Mouse (Mus musculus) adrenal gland, postnatal 4 days (tissue): ENCODE measurements around the gene Pawr. TPM values are rescaled to one million over a fixed set of nuclear protein-coding genes. Genes with fewer than 3 reads are reported as not detected.

Source experiments
- DNase-seq, 2 experiments: peaks; one replicate each; pipeline ENCODE4 v3.0.0; 2021 to 2022; ENCODE audit warnings: low spot score in 2 of 2, mixed read lengths in 2 of 2
- long read RNA-seq, 2 experiments: library from polyadenylated mRNA; stranded (forward); transcript quantifications; one replicate each; pipeline ENCODE4 v2.0.0; 2021
- total RNA-seq, 2 experiments: library from RNA; stranded (reverse); gene quantifications; 2 replicates each; pipeline ENCODE4 v1.2.3; 2021

Gene Pawr
- total RNA-seq, result 10 to 100 TPM in 1 of 2 experiments, 1 to 10 TPM in 1; 9.1 to 13.4 TPM
- long read RNA-seq, experiment 1, transcript Pawr-201 (7 exons, 1,745 nt), result major isoform, 8 of 9 reads
- long read RNA-seq, experiment 1, partial matches to known transcripts, result 1 of 9 reads
- long read RNA-seq, experiment 1, other reads (novel, unspliced or antisense), result 0 of 9 reads
- long read RNA-seq, experiment 2, transcript Pawr-201 (7 exons, 1,745 nt), result major isoform, 21 of 29 reads
- long read RNA-seq, experiment 2, partial matches to known transcripts, result 7 of 29 reads
- long read RNA-seq, experiment 2, other reads (novel, unspliced or antisense), result 1 of 29 reads

DNA sequence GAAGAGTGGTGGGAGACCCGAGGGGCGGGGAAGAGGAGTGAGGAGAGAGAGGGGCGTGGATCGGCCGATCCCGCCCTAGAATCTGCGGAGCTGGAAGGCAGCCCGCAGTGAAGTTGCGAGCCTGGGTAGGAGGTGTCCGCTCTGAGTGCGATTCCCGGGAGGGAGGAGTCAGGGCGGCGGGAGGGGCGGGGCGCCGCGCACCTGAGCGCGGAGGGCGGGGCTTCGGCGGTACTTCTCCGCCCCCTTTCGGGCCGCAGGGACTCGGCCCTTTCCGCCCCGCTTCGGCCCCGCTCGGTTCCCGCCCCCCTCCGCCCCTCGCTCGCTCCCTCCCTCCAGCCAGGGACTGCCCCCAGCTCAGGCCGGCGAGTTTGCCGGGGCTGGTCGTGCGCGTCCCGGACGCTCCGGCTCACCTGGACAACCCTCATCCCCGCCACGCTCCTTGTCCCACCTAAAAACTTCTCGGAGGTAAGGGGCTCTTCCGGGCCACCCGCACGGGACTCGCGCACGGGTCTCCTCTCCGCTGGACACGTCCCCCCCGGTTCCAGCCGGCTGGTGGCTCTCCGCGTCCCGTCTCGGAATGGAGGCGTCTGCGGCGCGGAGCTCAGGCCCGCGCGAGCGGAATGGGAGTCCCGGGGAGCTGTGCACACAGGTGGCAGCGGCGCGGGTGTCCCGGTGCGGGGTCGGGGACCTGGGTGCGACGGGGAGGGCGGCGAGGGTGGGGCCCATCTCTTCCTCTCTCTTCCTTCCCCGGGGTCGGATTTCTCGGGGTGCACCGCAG lies at the start of gene Pawr:
Pawr (plus strand) TSS at position 338 of the 778 bp plus-strand sequence.
- DNase-seq, result peak; percentile 38 to 49

DNA sequence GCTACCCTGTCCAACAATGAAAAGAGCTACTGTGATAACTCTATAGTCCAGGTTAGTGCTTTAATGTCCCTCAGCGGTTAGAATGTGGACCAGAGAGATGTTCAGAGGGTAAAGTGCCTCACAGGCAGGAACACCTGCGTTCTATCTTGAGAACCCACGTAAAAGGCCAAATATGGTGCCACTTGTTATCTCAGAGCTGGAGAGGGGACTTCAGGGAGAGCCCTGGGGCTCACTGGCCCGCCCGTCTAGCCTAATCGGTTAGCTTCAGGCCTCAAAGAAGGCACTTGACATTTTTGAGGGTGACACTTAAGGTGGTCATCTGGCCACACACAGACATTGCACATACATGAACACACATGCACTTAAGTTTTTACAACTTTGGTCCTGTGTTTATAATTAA lies 49.6 kb upstream of the Pawr start:
- DNase-seq, result no peak

DNA sequence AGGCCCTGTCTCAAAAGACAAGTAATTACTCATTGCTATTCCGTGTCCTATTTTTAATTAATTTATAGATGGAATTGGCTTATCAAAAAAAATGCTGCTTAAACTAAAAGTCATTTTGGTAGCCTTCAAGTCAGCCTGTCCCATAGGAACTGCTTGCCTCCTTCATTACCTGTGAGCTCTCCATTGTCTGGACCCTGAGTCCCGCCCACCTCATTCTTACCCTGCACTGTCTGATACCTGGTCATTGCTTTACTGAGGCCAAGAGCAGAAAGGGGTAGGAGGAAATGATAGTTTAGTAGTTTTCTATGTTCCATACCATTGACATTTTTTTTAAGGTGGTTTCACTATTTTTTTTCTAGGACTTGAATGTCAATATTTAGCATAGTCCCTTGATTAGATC lies 48.5 kb upstream of the Pawr start:
- DNase-seq, result no peak

DNA sequence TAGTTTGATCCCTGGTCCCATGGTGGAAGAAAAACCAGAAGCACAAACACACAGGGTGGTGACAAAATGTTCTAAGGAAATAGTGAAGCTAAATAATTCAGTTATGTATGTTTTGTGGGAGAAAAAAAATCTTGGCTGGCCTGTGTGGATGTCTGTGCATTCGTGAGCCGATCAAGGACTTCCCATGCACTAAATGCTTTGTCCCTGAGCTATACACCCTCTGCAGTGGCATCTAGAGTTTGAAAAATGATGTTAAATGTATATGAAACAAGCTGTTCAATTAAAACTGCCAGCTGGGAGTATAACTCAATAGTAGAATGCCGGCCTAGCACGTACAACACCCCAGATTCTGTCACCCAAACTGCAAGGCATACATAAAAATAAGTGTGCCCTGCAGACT lies 48.1 kb upstream of the Pawr start:
- DNase-seq, result no peak

DNA sequence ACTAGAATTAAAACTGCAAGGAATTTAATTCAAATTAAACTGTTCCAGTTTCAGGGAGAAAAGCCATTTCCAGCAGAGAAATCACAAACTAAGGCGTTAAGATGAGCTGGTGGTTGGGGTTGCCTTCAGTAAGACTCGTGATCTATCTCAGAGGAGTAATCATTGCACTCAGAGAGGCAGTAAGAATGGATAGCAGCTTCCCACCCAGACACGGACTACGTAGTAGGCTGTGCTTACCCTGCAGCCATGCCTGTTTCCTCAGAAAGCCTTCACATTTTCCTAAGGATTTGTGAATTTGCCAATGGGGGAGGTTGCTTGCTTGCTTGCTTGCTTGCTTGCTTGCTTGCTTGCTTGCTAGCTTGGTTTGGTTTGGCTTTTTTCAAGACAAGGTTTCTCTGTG lies 47.5 kb upstream of the Pawr start:
- no peak for DNase-seq

DNA sequence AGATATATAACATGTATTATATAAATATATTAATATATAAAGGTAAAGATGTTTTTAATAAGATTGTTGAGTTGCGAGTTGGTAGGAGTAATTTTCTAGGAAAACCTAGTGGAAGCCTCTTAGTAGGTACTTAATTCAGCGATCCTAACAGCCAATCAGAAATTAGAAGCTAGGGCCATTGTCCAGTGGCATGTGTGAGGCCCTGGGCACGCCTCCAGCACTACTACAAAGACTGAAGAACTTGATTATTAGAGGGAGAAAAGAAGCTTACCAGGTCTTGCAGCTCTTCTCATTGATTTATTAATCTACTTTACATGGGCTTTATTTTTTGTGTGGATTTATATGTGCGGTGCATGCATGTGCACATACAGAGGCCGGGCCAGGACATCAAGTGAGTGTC lies 46.9 kb upstream of the Pawr start:
- DNase-seq, result no peak

DNA sequence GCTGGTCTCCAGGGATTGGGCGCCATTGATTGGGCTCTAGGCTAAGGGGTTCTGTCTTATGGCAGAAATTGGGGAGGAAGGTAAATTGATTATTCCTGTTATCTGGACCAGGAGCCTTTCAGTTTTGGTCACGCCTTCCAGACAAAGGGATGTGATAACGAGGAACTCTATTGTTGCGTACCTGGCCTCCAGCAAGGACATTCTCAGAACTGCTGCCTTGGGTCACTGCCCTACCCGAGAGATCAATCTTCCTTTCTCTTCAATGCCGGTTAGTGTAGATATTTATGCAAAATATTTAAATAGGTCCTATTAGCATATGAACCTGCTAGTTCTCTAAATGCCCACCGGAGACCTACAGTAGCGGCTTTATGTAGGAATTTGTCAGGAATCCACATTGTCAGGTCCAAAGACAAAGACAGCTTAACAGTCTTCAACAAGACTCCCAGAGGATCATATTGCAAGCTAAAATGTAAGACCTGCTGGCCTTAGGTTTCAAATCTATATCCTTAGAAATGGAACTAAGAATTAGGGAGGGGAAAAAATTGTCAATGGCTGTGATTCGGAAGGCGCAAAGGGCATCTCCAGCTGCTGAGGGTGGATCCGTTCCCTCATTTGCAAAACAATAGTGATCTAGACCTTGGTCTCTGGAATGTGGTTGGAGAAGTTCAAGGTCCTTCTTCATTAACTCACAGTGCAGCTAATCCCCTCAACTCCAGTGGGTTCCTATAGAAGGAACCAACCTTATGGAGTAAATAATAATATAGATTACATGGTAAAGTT lies 45.1 kb upstream of the Pawr start:
- no peak for DNase-seq

DNA sequence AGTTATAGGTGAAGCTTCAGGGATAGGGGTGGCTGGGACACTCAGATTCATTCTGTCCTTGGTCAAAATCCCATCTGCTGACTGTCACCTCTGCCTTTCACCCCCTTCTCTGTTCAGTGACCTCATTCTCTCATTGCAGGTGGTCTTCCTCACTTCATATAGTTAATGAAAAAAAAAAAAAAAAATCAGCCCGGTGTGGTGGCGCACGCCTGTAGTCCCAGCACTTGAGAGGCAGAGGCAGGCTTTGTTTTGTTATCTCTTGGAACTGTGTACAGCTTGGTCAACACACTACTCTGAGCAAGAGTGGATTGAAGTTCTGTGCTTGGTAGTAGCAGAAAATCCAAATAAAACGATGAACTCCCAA lies 44.5 kb upstream of the Pawr start:
- no peak for DNase-seq

DNA sequence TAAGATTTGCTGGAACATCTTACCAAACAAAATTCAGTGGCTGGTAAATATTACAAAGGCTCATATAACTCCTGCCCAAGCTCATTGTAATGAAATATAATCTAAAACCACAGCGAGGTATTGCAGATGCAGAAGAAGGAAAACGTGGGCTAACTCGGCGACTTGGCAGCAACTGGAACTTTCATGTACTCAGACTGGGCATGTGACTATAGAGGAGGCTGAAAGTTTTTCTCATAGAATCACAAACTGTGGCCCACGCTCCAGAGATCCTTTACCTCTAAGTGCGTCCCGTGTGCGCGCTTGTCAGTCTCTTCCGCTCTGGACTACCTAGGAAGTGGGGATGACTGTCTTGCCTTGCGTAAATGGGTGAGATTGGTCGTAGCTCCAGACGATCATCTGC lies 41.9 kb upstream of the Pawr start:
- no peak for DNase-seq

DNA sequence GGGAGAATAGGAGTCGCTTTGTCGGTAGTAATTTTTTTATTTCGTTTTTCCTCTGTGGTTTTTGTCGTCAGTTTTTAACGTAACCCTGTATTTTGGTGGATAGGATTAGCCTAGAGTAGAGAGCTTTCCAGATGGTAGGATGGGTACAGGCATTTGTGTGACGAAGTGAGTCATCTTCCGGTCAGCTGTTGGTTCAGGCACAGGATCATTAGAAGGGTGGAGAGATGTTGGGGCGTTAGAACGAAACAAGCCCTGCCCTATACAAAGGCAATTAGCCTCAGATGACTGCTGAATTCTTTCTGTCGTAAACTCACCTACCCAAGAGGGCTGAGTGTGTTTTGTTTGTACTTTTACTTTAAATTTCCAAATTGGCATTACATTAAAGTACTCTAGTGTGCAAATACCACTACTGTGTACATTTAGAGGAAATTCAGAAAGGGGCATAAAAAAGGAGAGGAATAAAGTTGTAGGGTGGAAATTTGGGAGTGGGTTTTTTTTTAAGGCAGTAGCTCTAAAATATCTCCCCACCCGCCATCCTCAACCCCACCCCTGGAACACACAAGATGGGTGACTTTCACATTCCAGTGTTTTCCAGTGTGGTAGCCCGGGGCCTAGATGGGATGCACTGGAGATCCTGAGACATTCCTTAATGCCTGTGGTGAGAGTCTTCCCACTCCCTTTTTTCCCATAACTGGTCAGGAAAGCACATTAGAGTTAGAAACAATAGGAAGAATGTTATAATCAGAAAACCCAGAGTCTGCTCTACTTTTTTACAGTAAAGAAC lies 40.0 kb upstream of the Pawr start:
- no peak for DNase-seq

DNA sequence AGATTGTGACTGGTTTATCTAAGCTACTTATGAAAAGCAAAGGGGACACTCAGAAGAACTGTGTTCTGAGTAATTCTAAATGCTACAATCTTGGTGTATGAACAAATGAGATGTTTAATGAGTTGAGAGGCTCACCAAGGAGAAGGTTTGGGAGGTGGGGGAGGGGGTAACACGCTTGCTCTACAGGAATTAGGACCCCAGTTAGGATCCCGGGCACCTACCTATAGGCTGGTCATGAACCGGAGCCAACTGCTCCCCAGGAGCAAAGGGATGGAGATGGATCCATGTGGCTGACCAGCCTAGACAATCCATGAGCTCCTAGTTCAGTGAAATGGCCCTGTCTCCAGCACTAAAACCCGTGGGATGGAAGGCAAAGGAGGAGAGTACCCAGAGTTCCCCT lies 39.3 kb upstream of the Pawr start:
- no peak for DNase-seq

DNA sequence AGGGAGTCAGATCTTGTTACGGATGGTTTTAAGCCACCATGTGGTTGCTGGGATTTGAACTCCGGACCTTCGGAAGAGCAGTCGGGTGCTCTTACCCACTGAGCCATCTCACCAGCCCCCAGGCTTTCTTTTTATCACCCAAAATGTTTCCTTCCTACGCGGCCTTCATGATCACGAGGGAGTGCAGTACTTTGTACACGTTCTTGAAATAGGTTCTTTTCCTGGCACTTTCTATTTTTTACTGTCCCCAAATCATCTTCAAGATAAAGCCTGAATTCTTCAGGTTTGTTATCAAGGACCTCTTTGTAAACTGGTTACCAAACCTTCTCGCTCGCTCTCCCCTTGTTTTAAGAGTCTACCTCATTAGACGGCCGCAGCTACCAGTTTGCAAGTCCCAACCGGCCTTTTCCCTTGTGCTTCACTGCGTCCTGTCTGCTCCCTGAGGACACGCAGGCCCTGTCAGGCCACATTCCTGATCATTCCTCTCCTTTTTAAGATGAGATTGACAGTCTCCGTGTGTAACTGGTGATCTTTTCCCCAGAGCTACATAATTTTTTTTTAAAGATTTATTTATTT lies 38.2 kb upstream of the Pawr start:
- no peak for DNase-seq

DNA sequence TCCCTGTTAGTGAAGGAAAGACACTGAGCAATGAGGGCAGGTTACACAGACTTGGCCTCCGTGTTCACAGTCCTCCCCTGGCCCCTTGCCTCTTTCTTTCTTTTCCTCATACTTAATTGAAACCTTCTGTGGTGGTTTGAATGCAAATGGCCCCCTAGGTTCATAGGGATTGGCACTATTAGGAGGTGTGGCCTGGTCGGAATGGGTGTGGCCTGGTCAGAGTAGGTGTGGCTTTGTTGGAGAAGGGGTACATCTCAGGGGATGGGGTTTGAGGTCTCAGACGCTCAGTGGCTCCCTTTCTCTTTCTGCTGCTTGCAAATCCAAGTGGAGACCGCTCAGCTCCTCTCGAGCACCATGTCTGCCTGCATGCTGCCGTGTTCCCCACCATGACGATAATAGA lies 37.2 kb upstream of the Pawr start:
- no peak for DNase-seq

DNA sequence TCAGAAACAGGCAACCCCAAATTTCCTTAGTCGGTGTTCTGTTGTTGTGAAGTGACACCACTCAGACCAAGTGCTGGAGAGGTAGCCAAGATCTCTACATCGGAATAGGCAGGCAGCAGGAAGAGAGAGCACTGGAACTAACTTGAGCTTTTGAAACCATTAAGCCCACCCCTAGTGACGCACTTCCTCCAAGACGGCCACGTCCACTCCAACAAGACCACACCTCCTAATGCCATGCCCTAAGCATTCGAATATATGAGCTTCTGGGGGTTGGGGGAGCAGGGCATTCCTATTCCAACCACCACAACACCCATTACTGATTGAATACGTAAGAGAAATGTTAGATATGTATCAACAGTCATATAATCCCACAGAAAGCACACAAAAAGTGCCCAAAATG lies 35.5 kb upstream of the Pawr start:
- DNase-seq, result no peak

DNA sequence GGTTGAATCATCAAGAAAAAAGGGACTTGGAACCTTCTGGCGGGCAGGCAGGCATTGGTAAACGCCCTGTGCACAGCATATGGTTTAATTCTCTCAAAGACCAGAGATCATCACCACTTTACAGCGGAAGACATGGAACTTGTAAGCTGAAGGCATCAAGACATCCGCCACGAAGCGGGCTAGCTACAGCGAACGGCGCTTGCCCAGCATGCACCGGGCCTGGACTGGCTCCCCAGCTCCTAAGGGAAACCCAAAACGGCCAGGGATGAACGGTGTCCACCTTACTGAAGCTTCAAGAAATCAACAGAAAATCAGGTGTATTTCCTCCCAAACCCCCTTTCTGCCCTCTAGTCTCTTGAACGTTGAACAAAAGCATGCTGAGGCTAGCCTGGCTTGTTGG lies 33.7 kb upstream of the Pawr start:
- no peak for DNase-seq

DNA sequence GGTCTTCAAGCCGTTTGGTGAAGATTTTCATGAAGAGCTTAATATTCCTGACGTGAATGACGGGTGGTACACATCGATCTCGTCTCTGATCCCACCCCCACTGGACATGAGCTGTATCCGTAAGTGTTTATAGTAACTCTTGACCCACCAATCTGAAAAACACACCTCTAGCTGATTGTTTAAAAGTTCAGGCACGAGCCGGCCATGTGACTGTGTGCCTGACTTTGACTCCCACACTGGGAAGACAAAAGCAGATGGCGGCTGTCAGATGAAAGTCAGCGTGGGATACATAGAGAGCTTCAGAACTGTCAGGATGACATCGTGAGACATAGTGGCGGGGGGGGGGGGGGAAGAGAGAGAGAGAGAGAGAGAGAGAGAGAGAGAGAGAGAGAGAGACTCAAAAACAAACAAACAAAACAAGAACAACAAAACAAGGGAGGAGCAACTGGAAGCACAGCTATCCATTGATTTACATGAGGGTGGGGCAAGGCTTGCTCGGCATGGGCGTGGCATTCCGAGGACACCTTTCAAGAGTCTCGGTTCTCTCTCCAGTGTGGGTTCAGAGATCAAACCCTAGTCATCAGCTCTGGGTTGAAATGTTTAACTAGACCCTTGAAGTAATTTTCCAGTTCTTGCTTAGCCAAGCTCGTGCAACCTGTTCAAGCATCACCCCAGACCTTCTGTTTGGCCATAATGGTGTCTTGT lies 32.9 kb upstream of the Pawr start:
- DNase-seq, result no peak

DNA sequence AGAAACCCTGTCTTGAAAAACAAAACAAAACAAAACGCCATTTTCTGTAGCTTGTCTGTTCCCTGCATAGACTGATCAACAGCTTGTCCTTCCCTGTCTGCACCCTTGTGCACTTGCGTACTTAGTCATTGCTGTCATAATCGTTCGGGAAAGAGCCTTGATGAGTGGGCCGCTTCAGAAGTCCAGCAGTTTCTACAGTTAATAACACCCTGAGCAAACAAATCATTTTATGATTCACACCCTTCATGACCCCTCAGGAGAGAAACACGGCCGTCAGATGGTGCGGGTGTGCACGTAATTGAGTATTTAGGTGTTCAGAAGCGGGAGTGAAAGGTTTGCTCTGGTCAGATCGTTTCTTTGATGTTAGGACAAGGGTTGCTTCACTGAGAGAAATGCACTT lies 32.1 kb upstream of the Pawr start:
- DNase-seq, result no peak

DNA sequence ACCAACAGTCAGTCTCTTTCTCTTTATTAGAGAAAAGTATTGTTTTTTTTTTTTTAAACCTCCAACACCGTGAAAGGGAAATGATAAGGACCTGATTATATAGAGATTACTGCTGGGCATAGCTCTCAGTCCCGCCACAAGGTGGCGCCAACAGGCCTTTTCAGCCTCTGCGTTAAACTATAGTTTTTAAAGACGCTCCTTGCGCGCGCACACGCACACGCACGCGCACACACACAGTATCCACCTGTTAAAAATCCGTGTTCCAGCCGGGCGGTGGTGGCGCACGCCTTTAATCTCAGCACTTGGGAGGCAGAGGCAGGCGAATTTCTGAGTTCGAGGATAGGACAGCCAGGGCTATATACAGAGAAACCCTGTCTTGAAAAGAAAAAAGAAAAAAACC lies 31.1 kb upstream of the Pawr start:
- peak; percentile 54 to 60 for DNase-seq

DNA sequence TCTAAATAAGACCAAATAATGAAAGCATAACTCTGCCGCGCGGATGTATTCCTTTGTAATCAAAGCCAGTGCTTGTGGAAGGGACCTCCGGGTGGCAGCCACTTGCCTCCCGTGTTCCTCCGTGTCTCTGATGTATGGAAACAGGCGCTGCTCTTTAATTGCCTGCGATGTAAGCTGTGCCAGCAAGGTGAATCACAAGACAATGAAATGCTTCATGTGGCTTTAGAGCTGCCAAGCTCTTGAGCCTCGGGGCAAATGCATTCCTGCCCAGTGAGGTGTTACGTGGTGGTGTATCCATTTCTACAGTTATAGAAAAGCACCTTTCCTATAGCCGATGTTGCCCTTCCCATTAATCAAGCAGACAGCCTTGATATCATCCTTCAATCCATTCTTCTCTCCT lies 24.1 kb upstream of the Pawr start:
- no peak for DNase-seq

DNA sequence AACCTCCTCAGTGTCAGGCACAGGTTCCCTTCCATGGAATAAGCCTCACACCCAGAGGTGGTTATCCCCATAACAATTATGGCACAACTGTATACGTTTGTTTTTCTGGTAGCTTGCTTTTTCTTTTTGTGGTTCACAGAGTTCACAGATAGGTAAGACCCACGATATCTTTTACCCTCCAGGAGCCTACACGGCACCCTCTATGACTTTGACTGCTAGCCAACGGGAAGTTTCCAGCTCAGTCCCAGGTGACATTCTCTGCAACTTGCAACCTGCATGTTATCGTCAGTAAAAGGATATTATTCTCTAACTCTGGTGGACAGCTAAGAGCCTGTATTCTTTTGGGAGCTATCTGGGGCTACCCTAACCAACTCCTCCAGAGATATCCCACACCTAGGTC lies 21.7 kb upstream of the Pawr start:
- no peak for DNase-seq
